Mouse (Mus musculus) heart, embryonic 12.5 days (tissue): Measurements from ENCODE around the gene Mr1. TPM values are rescaled to one million over a fixed set of nuclear protein-coding genes. Genes with fewer than 3 reads are reported as not detected.
"Not testable (repeated sequence)": the region's sequence is repeated elsewhere in the genome, so short reads cannot be mapped to it uniquely, and the experiment has no call there.

Experiments used
- ATAC-seq: fragments of 200-750 bp; cut with Nextera tagmentation; 2 replicates; pipeline ENCODE4 v1.8.0; 2017; ENCODE audit warnings: moderate TSS enrichment, moderate library complexity; ENCODE audit not compliant: insufficient number of reproducible peaks, low FRiP score
- H3K27ac ChIP-seq: fragments of 300-500 bp; sonication (generic); 2 replicates; pipeline ENCODE4 v1.5.1; 2016; ENCODE audit warnings: mild to moderate bottlenecking, moderate library complexity; ENCODE audit not compliant: poor library complexity, severe bottlenecking
- H3K27me3 ChIP-seq: fragments of 300-500 bp; sonication (generic); replicated peaks from 2 replicates; pipeline ENCODE4 v1.6.1; 2016; ENCODE audit warnings: mild to moderate bottlenecking, moderate library complexity
- H3K36me3 ChIP-seq: fragments of 300-500 bp; sonication (generic); 2 replicates; pipeline ENCODE4 v1.6.1; 2016; ENCODE audit warnings: mild to moderate bottlenecking, moderate library complexity
- H3K4me1 ChIP-seq: fragments of 300-500 bp; sonication (generic); replicated peaks from 2 replicates; pipeline ENCODE4 v1.6.1; 2016; ENCODE audit warnings: mild to moderate bottlenecking
- H3K4me2 ChIP-seq: fragments of 300-500 bp; sonication (generic); 2 replicates; pipeline ENCODE4 v1.6.1; 2016; ENCODE audit warnings: mild to moderate bottlenecking, moderate library complexity
- H3K4me3 ChIP-seq: fragments of 300-500 bp; sonication (generic); 2 replicates; pipeline ENCODE4 v1.5.1; 2016; ENCODE audit warnings: mild to moderate bottlenecking
- H3K9ac ChIP-seq: fragments of 300-500 bp; sonication (generic); 2 replicates; pipeline ENCODE4 v1.6.1; 2016; ENCODE audit warnings: mild to moderate bottlenecking, moderate library complexity
- H3K9me3 ChIP-seq: fragments of 300-500 bp; sonication (generic); replicated peaks from 2 replicates; pipeline ENCODE4 v1.6.1; 2016; ENCODE audit warnings: mild to moderate bottlenecking, moderate library complexity
- WGBS: fragments of 180-500 bp; shearing (Covaris S2); methylation state at CpG from one replicate; pipeline ENCODE4 v1.1.7; 2016; 5-methylcytosine and 5-hydroxymethylcytosine counted together
- polyA plus RNA-seq: library from polyadenylated mRNA; unstranded; fragments of >200 nt; fragmentation: Nextera tagmentation; extraction: Ambion mirVana; gene quantifications from 2 replicates; pipeline ENCODE4 v1.2.1, GENCODE M21; 2016

Mr1 gene
- 3.9 and 4.2 TPM in 2 replicates for polyA plus RNA-seq

- Histone ChIP-seq H3K9me3 (no peaks in the 10 kb centered on the region), H3K36me3 (no peaks in the 10 kb centered on the region), H3K4me1 (peaks cover 8% of the 10 kb centered on the region; the same call in 1 of the 2 replicates), H3K4me3 (peak within 1 kb of the TSS; percentile 42), H3K27me3 (no peaks in the 10 kb centered on the region), H3K4me2 (peak within 1 kb of the TSS; percentile 63), H3K27ac (peak within 1 kb of the TSS; percentile 37), H3K9ac (peak within 1 kb of the TSS; percentile 40; the same call in 1 of the 2 replicates)
- peak; percentile 76; the same call in 1 of the 2 replicates for ATAC-seq
- WGBS: 48% methylated on average over 8 of the region's 8 CpGs
Measured at GRCm38 (mm10) chr1:155146572-155146980, at the start of gene Mr1. Mr1 (minus strand) TSS chr1:155146814.

GRCm38 (mm10) chr1:155192805-155193368 lies 46.3 kb upstream of the Mr1 start:
- peaks cover 14% of the 10 kb centered on the region for H3K4me1 ChIP-seq
- 77% methylated on average over 15 of the region's 15 CpGs for WGBS

GRCm38 (mm10) chr1:155191671-155192070 lies 45.1 kb upstream of the Mr1 start:
- no peak for ATAC-seq
- Histone ChIP-seq H3K36me3 (peaks cover 72% of the 10 kb centered on the region), H3K27ac (no peak overlapping the region), H3K4me3 (no peak overlapping the region), H3K9ac (no peak overlapping the region), H3K4me1 (peaks cover 14% of the 10 kb centered on the region), H3K27me3 (no peaks in the 10 kb centered on the region), H3K4me2 (no peak overlapping the region), H3K9me3 (no peaks in the 10 kb centered on the region)
- 59% methylated on average over 2 of the region's 2 CpGs for WGBS

More at GRCm38 (mm10) chr1:155192805-155193368, 46.3 kb upstream of the Mr1 start:
- Histone ChIP-seq H3K9me3 (no peaks in the 10 kb centered on the region), H3K27ac (no peak overlapping the region; the same call in 1 of the 2 replicates), H3K36me3 (peaks cover 71% of the 10 kb centered on the region), H3K27me3 (no peaks in the 10 kb centered on the region), H3K9ac (no peak overlapping the region), H3K4me3 (no peak overlapping the region), H3K4me2 (no peak overlapping the region)
- no peak for ATAC-seq

DNA sequence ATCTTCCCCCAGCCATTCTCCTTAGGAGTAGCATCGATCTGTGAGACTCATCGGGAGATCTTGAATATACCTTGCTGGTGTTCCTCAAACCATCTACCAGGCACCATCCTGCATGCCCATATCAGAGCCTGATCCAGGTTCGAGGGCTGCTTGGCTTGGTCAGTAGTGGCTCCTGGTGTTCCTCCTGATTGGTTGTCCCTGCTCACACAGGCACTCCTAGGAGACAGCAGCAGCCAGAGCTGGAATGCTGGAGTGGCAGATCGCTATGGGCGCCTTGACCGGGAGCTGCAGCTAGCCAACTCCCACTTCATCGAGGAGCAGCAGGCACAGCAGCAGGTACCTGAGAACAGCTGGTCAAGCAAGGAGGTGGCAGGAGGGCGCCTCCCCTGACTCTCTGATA lies 44.6 kb upstream of the Mr1 start:
- ATAC-seq: no peak
- no peak overlapping the region for H3K9ac ChIP-seq
- no peak overlapping the region for H3K4me3 ChIP-seq
- peaks cover 74% of the 10 kb centered on the region for H3K36me3 ChIP-seq
- no peak overlapping the region for H3K4me2 ChIP-seq
- no peaks in the 10 kb centered on the region for H3K27me3 ChIP-seq
- peaks cover 14% of the 10 kb centered on the region for H3K4me1 ChIP-seq
- no peaks in the 10 kb centered on the region for H3K9me3 ChIP-seq
- no peak overlapping the region for H3K27ac ChIP-seq
- WGBS: 76% methylated on average over 8 of the region's 8 CpGs

- no peaks in the 10 kb centered on the region for H3K27me3 ChIP-seq
- no peak overlapping the region for H3K4me2 ChIP-seq
- H3K36me3 ChIP-seq: peaks cover 54% of the 10 kb centered on the region
- no peak overlapping the region for H3K27ac ChIP-seq
- no peak overlapping the region for H3K9ac ChIP-seq
- no peak for ATAC-seq
- peaks cover 15% of the 10 kb centered on the region for H3K4me1 ChIP-seq
- WGBS: 89% methylated on average over 4 of the region's 4 CpGs
- no peak overlapping the region for H3K4me3 ChIP-seq
- H3K9me3 ChIP-seq: no peaks in the 10 kb centered on the region
Measured at GRCm38 (mm10) chr1:155188656-155189055, 42.0 kb upstream of the Mr1 start.

DNA sequence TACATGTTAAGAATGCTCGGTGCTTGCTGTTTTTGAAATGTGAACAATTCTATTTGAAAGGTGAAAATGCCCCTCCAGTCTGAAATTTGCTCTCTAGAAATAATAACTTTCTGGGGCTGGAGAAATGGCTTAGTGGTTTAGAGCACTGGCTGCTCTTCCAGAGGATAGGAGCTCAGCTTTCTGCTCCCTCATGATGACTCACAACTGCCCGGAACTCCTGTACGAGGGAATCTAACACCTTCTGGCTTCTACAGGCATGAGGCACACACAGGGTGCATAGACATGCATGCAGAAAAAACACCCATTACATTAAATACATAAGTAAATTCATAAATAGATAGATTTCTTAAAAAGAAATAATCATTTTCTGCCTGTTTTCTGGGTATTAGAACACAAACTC lies 37.6 kb upstream of the Mr1 start:
- ATAC-seq: no peak
- Histone ChIP-seq H3K27me3 (no peaks in the 10 kb centered on the region), H3K36me3 (peaks cover 44% of the 10 kb centered on the region), H3K4me3 (no peak overlapping the region), H3K9me3 (no peaks in the 10 kb centered on the region), H3K27ac (no peak overlapping the region), H3K4me1 (peaks cover 13% of the 10 kb centered on the region), H3K9ac (no peak overlapping the region), H3K4me2 (no peak overlapping the region)
- 61% methylated on average over 3 of the region's 3 CpGs for WGBS

DNA sequence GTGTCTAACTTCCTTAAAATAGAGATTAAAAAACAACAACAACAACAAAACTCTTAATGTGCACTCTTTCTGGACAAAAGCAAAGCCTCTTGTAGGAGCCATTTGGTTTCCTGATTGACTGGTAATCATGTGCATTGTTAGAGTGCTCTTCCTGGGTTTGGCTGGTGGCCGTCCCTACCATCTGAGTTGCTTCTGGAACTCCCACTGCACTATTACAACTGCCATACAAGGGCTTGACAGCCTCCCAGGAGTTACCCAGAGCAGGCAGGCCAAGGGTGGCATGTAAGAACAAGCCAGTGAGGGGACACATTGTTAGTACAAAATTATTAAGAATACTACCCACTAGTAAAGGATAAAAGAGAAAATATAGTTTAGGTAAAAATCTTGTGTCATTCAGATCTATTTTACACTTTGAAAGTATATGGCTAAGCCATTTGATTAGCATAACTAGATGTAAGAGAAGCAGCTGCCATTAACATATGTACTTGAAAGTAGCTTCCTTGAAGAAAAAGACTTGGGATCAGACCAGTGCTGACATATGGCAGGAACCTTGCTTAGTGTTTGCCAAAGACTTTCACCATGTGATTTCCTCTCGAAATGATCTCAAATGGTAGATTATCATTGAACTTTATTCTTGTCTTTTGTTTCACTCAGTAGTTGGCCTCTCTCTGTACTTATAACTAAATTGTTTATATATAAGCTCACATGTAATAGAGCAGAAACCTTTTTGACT lies 31.7 kb upstream of the Mr1 start:
- peaks cover 9% of the 10 kb centered on the region for H3K4me1 ChIP-seq
- peaks cover 71% of the 10 kb centered on the region for H3K36me3 ChIP-seq
- no peak overlapping the region for H3K27ac ChIP-seq
- no peaks in the 10 kb centered on the region for H3K27me3 ChIP-seq
- no peak for ATAC-seq
- no peak overlapping the region for H3K4me2 ChIP-seq
- 78% methylated on average over 2 of the region's 2 CpGs for WGBS
- no peak overlapping the region for H3K9ac ChIP-seq
- no peak overlapping the region for H3K4me3 ChIP-seq
- H3K9me3 ChIP-seq: no peaks in the 10 kb centered on the region

- Histone ChIP-seq H3K9me3 (no peaks in the 10 kb centered on the region), H3K4me1 (peaks cover 6% of the 10 kb centered on the region), H3K9ac (no peak overlapping the region), H3K4me2 (no peak overlapping the region), H3K27me3 (no peaks in the 10 kb centered on the region), H3K36me3 (peaks cover 50% of the 10 kb centered on the region), H3K4me3 (no peak overlapping the region), H3K27ac (no peak overlapping the region)
- WGBS: 84% methylated on average over 1 of the region's 1 CpGs
- ATAC-seq: no peak
Measured at GRCm38 (mm10) chr1:155174424-155174823, 27.8 kb upstream of the Mr1 start.

- H3K4me1 ChIP-seq, H3K4me2 ChIP-seq, H3K9me3 ChIP-seq, H3K4me3 ChIP-seq, H3K27ac ChIP-seq, H3K27me3 ChIP-seq, ATAC-seq, H3K9ac ChIP-seq: not testable (repeated sequence)
- WGBS: 91% methylated on average over 1 of the region's 1 CpGs
- H3K36me3 ChIP-seq: peaks cover 43% of the 10 kb centered on the region
Measured at GRCm38 (mm10) chr1:155173644-155174016, 27.0 kb upstream of the Mr1 start.

DNA sequence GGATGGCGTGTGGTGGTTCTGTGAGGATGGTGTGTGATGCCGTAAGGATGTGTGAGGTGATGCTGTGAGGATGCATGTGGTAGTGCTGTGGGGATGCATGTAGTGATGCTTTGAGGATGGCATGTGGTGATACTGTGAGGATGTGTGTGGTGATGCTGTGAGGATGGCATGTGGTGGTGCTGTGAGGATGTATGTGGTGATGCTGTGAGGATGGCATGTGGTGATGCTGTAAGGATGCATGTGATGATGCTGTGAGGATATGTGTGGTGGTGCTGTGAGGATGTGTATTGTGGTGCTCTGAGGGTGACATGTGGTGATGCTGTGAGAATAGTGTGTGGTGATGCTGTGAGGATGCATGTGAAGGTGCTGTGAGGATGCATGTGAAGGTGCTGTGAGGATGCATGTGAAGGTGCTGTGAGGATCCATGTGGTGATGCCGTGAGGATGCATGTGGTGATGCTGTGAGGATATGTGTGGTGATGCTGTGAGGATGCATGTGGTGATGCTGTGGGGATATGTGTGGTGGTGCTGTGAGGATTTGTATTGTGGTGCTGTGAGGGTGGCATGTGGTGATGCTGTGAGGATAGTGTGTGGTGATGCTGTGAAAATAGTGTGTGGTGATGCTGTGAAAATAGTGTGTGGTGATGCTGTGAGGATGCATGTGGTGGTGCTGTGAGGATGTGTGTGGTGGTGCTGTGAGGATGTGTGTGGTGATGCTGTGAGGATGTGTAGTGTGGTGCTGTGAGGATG lies 26.5 kb upstream of the Mr1 start:
- 88% methylated on average over 3 of the region's 3 CpGs for WGBS

GRCm38 (mm10) chr1:155169935-155170334 lies 23.3 kb upstream of the Mr1 start:
- H3K27ac ChIP-seq: no peak overlapping the region
- H3K9ac ChIP-seq: no peak overlapping the region
- peaks cover 6% of the 10 kb centered on the region for H3K4me1 ChIP-seq
- no peak overlapping the region for H3K4me3 ChIP-seq
- ATAC-seq: no peak
- no peak overlapping the region for H3K4me2 ChIP-seq
- no peaks in the 10 kb centered on the region for H3K27me3 ChIP-seq
- H3K9me3 ChIP-seq: no peaks in the 10 kb centered on the region
- peaks cover 11% of the 10 kb centered on the region; the same call in 1 of the 2 replicates for H3K36me3 ChIP-seq

More for the DNA sequence above, 26.5 kb upstream of the Mr1 start:
- Histone ChIP-seq H3K4me1 (peaks cover 6% of the 10 kb centered on the region), H3K4me3 (no peak overlapping the region), H3K36me3 (peaks cover 38% of the 10 kb centered on the region), H3K4me2 (no peak overlapping the region), H3K27ac (no peak overlapping the region), H3K9me3 (no peaks in the 10 kb centered on the region), H3K27me3 (no peaks in the 10 kb centered on the region), H3K9ac (no peak overlapping the region; the same call in 1 of the 2 replicates)
- ATAC-seq: no peak
